Mouse (Mus musculus) midbrain, embryonic 15.5 days (tissue): ENCODE measurements around the gene Mrap2. TPM values are rescaled to one million over a fixed set of nuclear protein-coding genes. Genes with fewer than 3 reads are reported as not detected.

Source experiments
- ATAC-seq: fragments of 200-750 bp; cut with Nextera tagmentation; replicated peaks from 2 replicates; pipeline ENCODE4 v1.8.0; 2017; ENCODE audit warnings: moderate TSS enrichment
- H3K27ac ChIP-seq: fragments of 300-500 bp; sonication (generic); 2 replicates; pipeline ENCODE4 v1.5.1; 2015; ENCODE audit warnings: mild to moderate bottlenecking, inconsistent platforms
- H3K27me3 ChIP-seq: fragments of 300-500 bp; sonication (generic); replicated peaks from 2 replicates; pipeline ENCODE4 v1.6.1; 2015; ENCODE audit warnings: inconsistent platforms
- H3K36me3 ChIP-seq: fragments of 300-500 bp; sonication (generic); replicated peaks from 2 replicates; pipeline ENCODE4 v1.6.1; 2015; ENCODE audit warnings: inconsistent platforms
- H3K4me1 ChIP-seq: fragments of 300-500 bp; sonication (generic); 2 replicates; pipeline ENCODE4 v1.6.1; 2015; ENCODE audit warnings: inconsistent platforms
- H3K4me2 ChIP-seq: fragments of 300-500 bp; sonication (generic); 2 replicates; pipeline ENCODE4 v1.6.1; 2015; ENCODE audit warnings: inconsistent platforms, mild to moderate bottlenecking, moderate library complexity
- H3K4me3 ChIP-seq: fragments of 300-500 bp; sonication (generic); 2 replicates; pipeline ENCODE4 v1.5.1; 2015; ENCODE audit warnings: mild to moderate bottlenecking, inconsistent platforms
- H3K9ac ChIP-seq: fragments of 300-500 bp; sonication (generic); 2 replicates; pipeline ENCODE4 v1.6.1; 2015; ENCODE audit warnings: mild to moderate bottlenecking, inconsistent platforms
- H3K9me3 ChIP-seq: fragments of 300-500 bp; sonication (generic); 2 replicates; pipeline ENCODE4 v1.6.1; 2016; ENCODE audit warnings: inconsistent platforms
- whole genome bisulfite sequencing: fragments of 180-500 bp; shearing (Covaris S2); methylation state at CpG from one replicate; pipeline ENCODE4 v1.1.7; 2015; ENCODE audit warnings: mixed read lengths; 5-methylcytosine and 5-hydroxymethylcytosine counted together
- polyA plus RNA-seq: library from polyadenylated mRNA; unstranded; fragments of >200 nt; fragmentation: Nextera tagmentation; extraction: Ambion mirVana; gene quantifications from 2 replicates; pipeline ENCODE4 v1.2.1, GENCODE M21; 2015

Gene Mrap2
- polyA plus RNA-seq, 1 experiment from 2014 or later, result 2.3 TPM

DNA sequence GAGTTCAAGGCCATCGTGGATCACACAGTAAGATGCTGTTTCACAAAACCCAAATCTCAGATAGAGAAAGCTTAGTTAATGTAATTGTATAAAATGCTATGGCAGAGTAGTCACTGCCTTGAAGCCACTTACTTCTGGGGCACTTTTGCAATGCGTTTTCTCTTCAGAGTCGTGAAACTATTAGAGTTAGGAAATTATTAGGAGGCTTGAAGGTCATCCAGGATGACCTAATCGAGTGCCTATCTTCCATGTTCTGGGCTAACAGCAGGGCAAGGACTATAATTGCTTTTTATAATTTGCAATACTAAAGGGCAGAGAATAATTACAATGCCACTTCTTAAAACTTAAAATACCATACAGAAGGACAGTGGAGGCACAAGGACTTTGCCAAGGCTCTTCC, 43.2 kb downstream of the Mrap2 start:
- peaks cover 17% of the 10 kb centered on the region for H3K36me3 ChIP-seq
- H3K27me3 ChIP-seq, result no peaks in the 10 kb centered on the region
- WGBS, result 94% methylated on average over 4 of the region's 4 CpGs
- H3K27ac ChIP-seq, result no peak overlapping the region
- no peak overlapping the region for H3K4me3 ChIP-seq
- H3K9me3 ChIP-seq, result no peaks in the 10 kb centered on the region
- H3K4me2 ChIP-seq, result no peak overlapping the region
- no peaks in the 10 kb centered on the region for H3K4me1 ChIP-seq
- no peak for ATAC-seq
- no peak overlapping the region for H3K9ac ChIP-seq

DNA sequence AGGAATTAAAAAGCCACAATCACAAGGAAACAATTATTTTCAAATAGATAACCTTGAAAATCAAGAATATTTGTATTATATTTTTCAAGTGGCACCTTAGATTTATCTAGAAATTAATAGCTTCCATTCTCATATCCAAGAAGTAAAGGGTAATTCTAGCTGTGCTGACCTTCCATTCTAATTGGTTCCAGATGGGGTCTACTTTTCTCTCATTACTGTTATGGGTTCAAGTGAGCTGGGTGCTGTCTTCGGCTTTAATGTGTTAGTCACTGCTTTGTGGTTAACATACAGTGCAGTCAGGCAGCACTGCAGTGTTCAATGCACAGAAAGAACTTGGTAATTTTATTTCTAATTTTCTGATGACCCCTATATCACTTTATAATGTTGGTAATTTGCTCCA, 49.6 kb downstream of the Mrap2 start:
- H3K4me2 ChIP-seq, result no peak overlapping the region
- ATAC-seq, result no peak
- H3K36me3 ChIP-seq, result peaks cover 28% of the 10 kb centered on the region
- H3K9ac ChIP-seq, result no peak overlapping the region
- no peaks in the 10 kb centered on the region for H3K4me1 ChIP-seq
- no peak overlapping the region for H3K27ac ChIP-seq
- 91% methylated on average over 1 of the region's 1 CpGs for WGBS
- no peaks in the 10 kb centered on the region for H3K27me3 ChIP-seq
- no peak overlapping the region for H3K4me3 ChIP-seq
- H3K9me3 ChIP-seq, result no peaks in the 10 kb centered on the region

DNA sequence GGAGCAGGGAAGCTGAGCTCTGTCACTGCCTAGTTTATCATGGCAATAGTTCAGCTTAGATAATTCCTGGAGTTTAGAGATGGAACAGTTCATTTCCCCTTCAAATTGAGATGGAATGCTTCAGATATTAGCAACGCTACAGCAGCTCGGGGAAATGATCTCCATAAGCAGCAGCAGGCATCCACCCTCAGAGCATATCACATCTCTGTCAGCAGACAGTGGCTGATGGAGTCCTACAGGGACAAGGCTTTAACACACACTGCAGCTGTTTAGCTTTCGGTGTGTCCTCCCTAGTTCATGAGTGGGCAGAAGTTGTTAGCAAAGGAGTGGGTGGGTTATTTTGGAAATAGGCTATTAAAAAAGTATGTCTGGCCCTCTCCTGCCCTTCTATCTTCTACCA, 53.2 kb downstream of the Mrap2 start:
- no peaks in the 10 kb centered on the region for H3K9me3 ChIP-seq
- no peak for ATAC-seq
- no peak overlapping the region for H3K27ac ChIP-seq
- no peak overlapping the region for H3K4me2 ChIP-seq
- H3K4me3 ChIP-seq, result no peak overlapping the region
- no peaks in the 10 kb centered on the region for H3K27me3 ChIP-seq
- 89% methylated on average over 3 of the region's 3 CpGs for WGBS
- peaks cover 16% of the 10 kb centered on the region for H3K36me3 ChIP-seq
- no peaks in the 10 kb centered on the region for H3K4me1 ChIP-seq
- H3K9ac ChIP-seq, result no peak overlapping the region

DNA sequence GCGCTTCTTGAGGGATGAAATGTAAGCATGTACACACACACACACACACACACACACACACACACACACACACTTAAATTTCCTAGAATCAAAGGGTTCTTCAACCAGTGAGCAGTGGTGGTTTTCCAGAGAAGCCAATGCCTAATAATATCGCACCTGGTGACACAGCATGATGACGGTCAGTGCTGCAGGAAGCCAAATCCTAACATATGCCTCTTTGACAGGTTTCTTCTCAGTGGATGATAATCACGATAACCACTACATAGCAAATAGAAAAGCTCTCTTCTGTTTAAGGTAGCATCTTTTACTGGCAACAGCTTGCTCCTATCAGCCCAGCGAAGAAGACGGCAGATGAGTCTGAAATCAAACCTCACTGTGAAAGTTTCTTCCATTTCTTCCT, 53.9 kb downstream of the Mrap2 start:
- no peak overlapping the region for H3K4me3 ChIP-seq
- no peaks in the 10 kb centered on the region for H3K4me1 ChIP-seq
- H3K9ac ChIP-seq, result no peak overlapping the region
- no peaks in the 10 kb centered on the region for H3K9me3 ChIP-seq
- ATAC-seq, result no peak
- H3K27me3 ChIP-seq, result no peaks in the 10 kb centered on the region
- peaks cover 11% of the 10 kb centered on the region; the same call in 1 of the 2 replicates for H3K36me3 ChIP-seq
- H3K4me2 ChIP-seq, result no peak overlapping the region
- WGBS, result 86% methylated on average over 6 of the region's 6 CpGs
- H3K27ac ChIP-seq, result no peak overlapping the region

DNA sequence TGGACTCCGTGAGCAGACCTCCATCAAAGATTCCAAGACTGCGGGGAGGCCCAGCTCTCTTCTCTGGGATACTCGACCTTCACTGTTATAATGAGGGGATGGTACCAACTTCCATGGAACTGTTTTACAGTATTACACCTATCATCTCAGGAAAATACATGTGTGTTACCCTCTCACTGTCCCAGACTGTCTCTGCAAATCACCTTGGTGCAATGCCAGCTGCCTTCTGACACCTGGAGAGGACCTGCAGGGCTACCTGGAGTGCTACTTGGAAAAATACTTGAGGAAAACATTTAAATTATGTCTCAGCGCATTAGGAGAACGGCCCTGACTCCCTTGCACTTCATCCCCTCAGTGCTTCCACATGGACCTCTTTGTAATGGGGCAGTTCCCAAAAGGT, 56.3 kb downstream of the Mrap2 start:
- H3K4me1 ChIP-seq, result no peaks in the 10 kb centered on the region
- H3K27me3 ChIP-seq, result no peaks in the 10 kb centered on the region
- 95% methylated on average over 5 of the region's 5 CpGs for WGBS
- no peaks in the 10 kb centered on the region for H3K9me3 ChIP-seq
- no peak overlapping the region for H3K27ac ChIP-seq
- H3K4me2 ChIP-seq, result no peak overlapping the region
- H3K36me3 ChIP-seq, result peaks cover 19% of the 10 kb centered on the region; the same call in 1 of the 2 replicates
- H3K4me3 ChIP-seq, result no peak overlapping the region
- ATAC-seq, result no peak
- H3K9ac ChIP-seq, result no peak overlapping the region

DNA sequence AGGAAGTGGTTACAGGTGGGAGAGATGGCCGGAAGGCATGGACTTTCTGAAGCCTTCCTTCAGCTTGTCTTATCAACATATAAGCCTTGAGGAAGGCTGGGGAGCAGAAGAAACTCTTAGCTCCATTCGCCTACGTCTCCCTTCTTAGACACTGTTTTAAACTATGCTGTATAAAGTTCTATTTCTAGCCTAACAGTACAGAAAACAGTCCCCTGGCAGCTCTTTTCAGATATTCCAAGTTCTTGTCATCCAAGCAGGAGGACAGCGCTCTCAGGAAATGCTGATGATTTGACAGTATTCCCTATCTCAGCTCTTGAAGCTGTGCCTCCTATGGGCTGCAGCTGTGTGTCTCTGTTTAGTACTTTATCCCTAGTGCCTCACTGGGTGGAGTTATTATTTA, 56.8 kb downstream of the Mrap2 start:
- no peak for ATAC-seq
- 97% methylated on average over 4 of the region's 4 CpGs for WGBS
- H3K4me3 ChIP-seq, result no peak overlapping the region

DNA sequence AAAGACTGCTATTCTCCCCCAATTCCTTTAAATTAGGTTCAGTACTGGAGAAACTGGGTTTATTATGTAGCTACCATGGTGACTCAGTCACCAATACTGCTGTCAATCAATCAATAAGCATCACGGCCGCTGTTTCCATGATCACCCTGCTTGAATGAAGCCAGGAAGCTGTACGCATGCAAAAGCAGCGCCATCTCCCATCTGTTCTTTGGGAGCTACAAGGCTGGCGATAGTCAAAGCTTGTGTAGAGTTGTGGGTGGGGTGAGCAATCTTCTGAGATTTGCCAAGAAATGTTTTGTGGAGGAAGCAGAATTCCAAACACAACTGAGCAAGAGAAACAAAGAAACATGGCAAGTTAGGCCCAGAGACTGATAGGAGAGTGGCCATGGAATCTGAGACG, 58.3 kb downstream of the Mrap2 start:
- Histone ChIP-seq H3K36me3 (peaks cover 19% of the 10 kb centered on the region; the same call in 1 of the 2 replicates), H3K9ac (no peak overlapping the region), H3K27ac (no peak overlapping the region), H3K27me3 (no peaks in the 10 kb centered on the region), H3K9me3 (no peaks in the 10 kb centered on the region), H3K4me1 (no peaks in the 10 kb centered on the region), H3K4me3 (no peak overlapping the region), H3K4me2 (no peak overlapping the region)
- WGBS, result 89% methylated on average over 6 of the region's 6 CpGs
- no peak for ATAC-seq

More for the DNA sequence above, 56.8 kb downstream of the Mrap2 start:
- Histone ChIP-seq H3K9ac (no peak overlapping the region), H3K36me3 (peaks cover 19% of the 10 kb centered on the region; the same call in 1 of the 2 replicates), H3K27ac (no peak overlapping the region), H3K27me3 (no peaks in the 10 kb centered on the region), H3K4me2 (no peak overlapping the region), H3K9me3 (no peaks in the 10 kb centered on the region), H3K4me1 (no peaks in the 10 kb centered on the region)

DNA sequence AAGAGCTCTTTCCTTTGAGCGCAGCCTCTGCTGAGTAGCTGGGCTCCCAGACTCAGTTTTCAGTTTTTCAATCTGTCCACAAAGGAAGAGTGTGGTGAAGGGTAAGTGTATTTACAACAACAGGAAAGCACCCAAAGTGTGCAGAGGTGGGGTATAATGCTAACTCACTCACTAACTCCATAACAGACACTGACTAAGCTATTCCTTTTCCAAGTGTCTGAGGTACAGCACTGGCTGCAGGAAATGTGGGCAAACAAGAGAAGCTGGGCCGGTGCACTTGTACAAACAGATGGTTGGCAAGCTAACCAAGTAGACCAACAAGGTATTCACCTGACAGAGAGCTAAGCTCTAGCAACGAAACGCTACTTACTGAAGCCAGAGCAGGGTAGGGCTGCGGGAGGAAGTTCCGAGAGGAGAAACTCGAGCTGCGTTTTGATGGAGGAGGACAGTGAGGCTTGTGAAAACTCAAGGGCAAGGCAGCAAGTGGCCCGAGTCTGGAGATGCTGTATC, 66.8 kb downstream of the Mrap2 start:
- WGBS, result 94% methylated on average over 9 of the region's 9 CpGs
- Histone ChIP-seq H3K36me3 (peaks cover 12% of the 10 kb centered on the region), H3K27ac (no peak overlapping the region), H3K27me3 (no peaks in the 10 kb centered on the region), H3K9ac (no peak overlapping the region), H3K4me3 (no peak overlapping the region), H3K9me3 (no peaks in the 10 kb centered on the region), H3K4me1 (no peaks in the 10 kb centered on the region), H3K4me2 (no peak overlapping the region)
- no peak for ATAC-seq

DNA sequence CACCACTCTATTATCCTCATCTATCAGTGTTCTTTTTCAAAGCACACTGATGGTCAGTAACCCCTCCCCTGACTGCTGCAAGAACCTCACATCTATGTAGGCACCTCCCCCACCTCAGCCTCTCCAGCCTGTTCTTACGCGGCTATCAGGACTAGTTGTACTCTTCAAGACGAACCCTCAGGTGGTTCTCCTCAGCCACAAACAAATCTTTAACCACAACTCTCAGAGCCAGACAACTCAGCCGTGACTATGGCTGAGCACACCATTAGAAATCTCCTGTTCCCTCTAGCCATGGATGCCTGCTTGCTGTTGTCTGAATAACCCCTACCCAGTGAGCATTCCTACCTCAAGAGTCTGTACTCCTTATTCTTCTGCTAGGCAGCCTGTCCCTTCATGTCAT, 69.1 kb downstream of the Mrap2 start:
- no peak overlapping the region for H3K27ac ChIP-seq
- no peaks in the 10 kb centered on the region for H3K4me1 ChIP-seq
- no peak overlapping the region for H3K4me2 ChIP-seq
- H3K4me3 ChIP-seq, result no peak overlapping the region
- H3K36me3 ChIP-seq, result peaks cover 12% of the 10 kb centered on the region
- WGBS, result 94% methylated on average over 4 of the region's 4 CpGs
- H3K9me3 ChIP-seq, result no peaks in the 10 kb centered on the region
- no peaks in the 10 kb centered on the region for H3K27me3 ChIP-seq
- no peak for ATAC-seq
- no peak overlapping the region for H3K9ac ChIP-seq

Other genes with a start within 250 kb of the Mrap2 start
- 7.6 and 9.3 TPM in 2 replicates for gene Ripply2, start 128.8 kb upstream of the Mrap2 start, polyA plus RNA-seq
- gene Cyb5r4, start 122.3 kb upstream of the Mrap2 start, polyA plus RNA-seq, result 55.0 and 56.9 TPM in 2 replicates
- gene Cep162, start 111.2 kb downstream of the Mrap2 start, polyA plus RNA-seq, result 7.5 and 8.2 TPM in 2 replicates